Mouse (Mus musculus): Measurements from ENCODE around the gene Cntrl. TPM values are rescaled to one million over a fixed set of nuclear protein-coding genes. Genes with fewer than 3 reads are reported as not detected.
A peak's percentile ranks its signal among the peaks of the same experiment; 100 is the strongest.

The Cntrl gene
- polyA plus RNA-seq, 1 experiment from 2014 or later: 16.3 TPM

GRCm38 (mm10) chr2:35108712-35109111 is 580 bp upstream of the Cntrl start:
- H3K36me3 ChIP-seq (ENCODE audit: control insufficient read depth, insufficient read depth): no peaks in the 10 kb centered on the region
- peaks cover 10% of the 10 kb centered on the region; the same call in 1 of the 2 replicates for H3K4me1 ChIP-seq (replicated peaks; ENCODE audit: control insufficient read depth, insufficient read depth, low read length)
- 27% methylated on average over 3 of the region's 3 CpGs for WGBS
- peak overlapping the region; percentile 92 for H3K9ac ChIP-seq (replicated peaks; ENCODE audit: low read depth, low read length)
- peak; percentile 61 for ATAC-seq
- H3K4me3 ChIP-seq (replicated peaks; ENCODE audit: low read length): peak overlapping the region; percentile 97
- H3K4me2 ChIP-seq (ENCODE audit: low read length): peak overlapping the region; percentile 77
- H3K27ac ChIP-seq (ENCODE audit: low read length): peak overlapping the region; percentile 85
- no peaks in the 10 kb centered on the region for H3K27me3 ChIP-seq (replicated peaks; ENCODE audit: control insufficient read depth, insufficient read depth, low read length)
- H3K9me3 ChIP-seq (ENCODE audit: control insufficient read depth, low read length): no peaks in the 10 kb centered on the region

- under 1% methylated on average over 13 of the region's 13 CpGs for WGBS
- Histone ChIP-seq H3K27ac (ENCODE audit: low read length) (peak overlapping the region; percentile 85; the same call in 1 of the 2 replicates), H3K4me1 (replicated peaks; ENCODE audit: control insufficient read depth, insufficient read depth, low read length) (peaks cover 10% of the 10 kb centered on the region; the same call in 1 of the 2 replicates), H3K4me3 (replicated peaks; ENCODE audit: low read length) (peak overlapping the region; percentile 97), H3K9me3 (ENCODE audit: control insufficient read depth, low read length) (no peaks in the 10 kb centered on the region), H3K9ac (replicated peaks; ENCODE audit: low read depth, low read length) (peak overlapping the region; percentile 92), H3K36me3 (ENCODE audit: control insufficient read depth, insufficient read depth) (no peaks in the 10 kb centered on the region), H3K27me3 (replicated peaks; ENCODE audit: control insufficient read depth, insufficient read depth, low read length) (no peaks in the 10 kb centered on the region), H3K4me2 (ENCODE audit: low read length) (peak overlapping the region; percentile 77)
- no peak for ATAC-seq
Observed at GRCm38 (mm10) chr2:35109924-35110304, 622 bp downstream of the Cntrl start.

GRCm38 (mm10) chr2:35110521-35110920 is 1.2 kb downstream of the Cntrl start:
- Histone ChIP-seq H3K27ac (ENCODE audit: low read length) (no peak overlapping the region), H3K4me1 (replicated peaks; ENCODE audit: control insufficient read depth, insufficient read depth, low read length) (peaks cover 10% of the 10 kb centered on the region; the same call in 1 of the 2 replicates), H3K4me3 (replicated peaks; ENCODE audit: low read length) (no peak overlapping the region), H3K9me3 (ENCODE audit: control insufficient read depth, low read length) (no peaks in the 10 kb centered on the region), H3K36me3 (ENCODE audit: control insufficient read depth, insufficient read depth) (no peaks in the 10 kb centered on the region), H3K9ac (replicated peaks; ENCODE audit: low read depth, low read length) (no peak overlapping the region), H3K27me3 (replicated peaks; ENCODE audit: control insufficient read depth, insufficient read depth, low read length) (no peaks in the 10 kb centered on the region), H3K4me2 (ENCODE audit: low read length) (no peak overlapping the region)
- WGBS: 79% methylated on average over 2 of the region's 2 CpGs
- no peak for ATAC-seq

GRCm38 (mm10) chr2:35124716-35125115 is 15.4 kb downstream of the Cntrl start:
- 64% methylated on average over 7 of the region's 7 CpGs for WGBS
- ATAC-seq: no peak
- H3K4me3 ChIP-seq (replicated peaks; ENCODE audit: low read length): no peak overlapping the region

GRCm38 (mm10) chr2:35131491-35131890 is 22.2 kb downstream of the Cntrl start:
- peak overlapping the region; percentile 56; the same call in 1 of the 2 replicates for H3K4me2 ChIP-seq (ENCODE audit: low read length)
- H3K36me3 ChIP-seq (ENCODE audit: control insufficient read depth, insufficient read depth): peaks cover 2% of the 10 kb centered on the region; the same call in 1 of the 2 replicates
- H3K4me1 ChIP-seq (replicated peaks; ENCODE audit: control insufficient read depth, insufficient read depth, low read length): peaks cover 12% of the 10 kb centered on the region
- no peak overlapping the region for H3K9ac ChIP-seq (replicated peaks; ENCODE audit: low read depth, low read length)
- H3K4me3 ChIP-seq (replicated peaks; ENCODE audit: low read length): no peak overlapping the region
- ATAC-seq: 0 out of 2 replicates have a peak, but pooled peaks have one; percentile 26
- H3K9me3 ChIP-seq (ENCODE audit: control insufficient read depth, low read length): no peaks in the 10 kb centered on the region
- no peak overlapping the region for H3K27ac ChIP-seq (ENCODE audit: low read length)
- no peaks in the 10 kb centered on the region for H3K27me3 ChIP-seq (replicated peaks; ENCODE audit: control insufficient read depth, insufficient read depth, low read length)

More at GRCm38 (mm10) chr2:35124716-35125115, 15.4 kb downstream of the Cntrl start:
- Histone ChIP-seq H3K4me2 (ENCODE audit: low read length) (no peak overlapping the region), H3K9me3 (ENCODE audit: control insufficient read depth, low read length) (no peaks in the 10 kb centered on the region), H3K9ac (replicated peaks; ENCODE audit: low read depth, low read length) (no peak overlapping the region), H3K27ac (ENCODE audit: low read length) (no peak overlapping the region), H3K27me3 (replicated peaks; ENCODE audit: control insufficient read depth, insufficient read depth, low read length) (no peaks in the 10 kb centered on the region), H3K36me3 (ENCODE audit: control insufficient read depth, insufficient read depth) (peaks cover 6% of the 10 kb centered on the region), H3K4me1 (replicated peaks; ENCODE audit: control insufficient read depth, insufficient read depth, low read length) (no peaks in the 10 kb centered on the region)

GRCm38 (mm10) chr2:35131991-35132661 is 22.8 kb downstream of the Cntrl start:
- Histone ChIP-seq H3K4me3 (replicated peaks; ENCODE audit: low read length) (peak overlapping the region; percentile 51), H3K36me3 (ENCODE audit: control insufficient read depth, insufficient read depth) (peaks cover 2% of the 10 kb centered on the region; the same call in 1 of the 2 replicates), H3K4me2 (ENCODE audit: low read length) (peak overlapping the region; percentile 56), H3K27ac (ENCODE audit: low read length) (peak overlapping the region; percentile 52; the same call in 1 of the 2 replicates), H3K9ac (replicated peaks; ENCODE audit: low read depth, low read length) (peak overlapping the region; percentile 42; the same call in 1 of the 2 replicates), H3K27me3 (replicated peaks; ENCODE audit: control insufficient read depth, insufficient read depth, low read length) (no peaks in the 10 kb centered on the region), H3K9me3 (ENCODE audit: control insufficient read depth, low read length) (no peaks in the 10 kb centered on the region), H3K4me1 (replicated peaks; ENCODE audit: control insufficient read depth, insufficient read depth, low read length) (peaks cover 12% of the 10 kb centered on the region)
- WGBS: under 1% methylated on average over 21 of the region's 21 CpGs
- ATAC-seq: peak; percentile 100

GRCm38 (mm10) chr2:35132662-35133055 is 23.4 kb downstream of the Cntrl start:
- 6% methylated on average over 5 of the region's 5 CpGs for WGBS
- peaks cover 2% of the 10 kb centered on the region; the same call in 1 of the 2 replicates for H3K36me3 ChIP-seq (ENCODE audit: control insufficient read depth, insufficient read depth)
- no peaks in the 10 kb centered on the region for H3K9me3 ChIP-seq (ENCODE audit: control insufficient read depth, low read length)
- H3K4me1 ChIP-seq (replicated peaks; ENCODE audit: control insufficient read depth, insufficient read depth, low read length): peaks cover 12% of the 10 kb centered on the region
- H3K4me3 ChIP-seq (replicated peaks; ENCODE audit: low read length): peak overlapping the region; percentile 51
- H3K4me2 ChIP-seq (ENCODE audit: low read length): peak overlapping the region; percentile 56
- H3K27ac ChIP-seq (ENCODE audit: low read length): no peak overlapping the region
- no peaks in the 10 kb centered on the region for H3K27me3 ChIP-seq (replicated peaks; ENCODE audit: control insufficient read depth, insufficient read depth, low read length)
- ATAC-seq: no peak
- peak overlapping the region; percentile 42; the same call in 1 of the 2 replicates for H3K9ac ChIP-seq (replicated peaks; ENCODE audit: low read depth, low read length)

- no peaks in the 10 kb centered on the region for H3K9me3 ChIP-seq (ENCODE audit: control insufficient read depth, low read length)
- ATAC-seq: no peak
- no peak overlapping the region for H3K4me2 ChIP-seq (ENCODE audit: low read length)
- no peak overlapping the region for H3K4me3 ChIP-seq (replicated peaks; ENCODE audit: low read length)
- H3K4me1 ChIP-seq (replicated peaks; ENCODE audit: control insufficient read depth, insufficient read depth, low read length): peaks cover 12% of the 10 kb centered on the region
- H3K9ac ChIP-seq (replicated peaks; ENCODE audit: low read depth, low read length): no peak overlapping the region
- H3K36me3 ChIP-seq (ENCODE audit: control insufficient read depth, insufficient read depth): no peaks in the 10 kb centered on the region; the same call in 1 of the 2 replicates
- H3K27me3 ChIP-seq (replicated peaks; ENCODE audit: control insufficient read depth, insufficient read depth, low read length): no peaks in the 10 kb centered on the region
- H3K27ac ChIP-seq (ENCODE audit: low read length): no peak overlapping the region
- WGBS: 53% methylated on average over 5 of the region's 5 CpGs
Observed at GRCm38 (mm10) chr2:35133891-35134290, 24.6 kb downstream of the Cntrl start.

GRCm38 (mm10) chr2:35138576-35138975 is 29.3 kb downstream of the Cntrl start:
- Histone ChIP-seq H3K4me2 (ENCODE audit: low read length) (no peak overlapping the region), H3K4me3 (replicated peaks; ENCODE audit: low read length) (no peak overlapping the region), H3K36me3 (ENCODE audit: control insufficient read depth, insufficient read depth) (peaks cover 5% of the 10 kb centered on the region), H3K4me1 (replicated peaks; ENCODE audit: control insufficient read depth, insufficient read depth, low read length) (no peaks in the 10 kb centered on the region), H3K9ac (replicated peaks; ENCODE audit: low read depth, low read length) (no peak overlapping the region), H3K27me3 (replicated peaks; ENCODE audit: control insufficient read depth, insufficient read depth, low read length) (no peaks in the 10 kb centered on the region), H3K9me3 (ENCODE audit: control insufficient read depth, low read length) (no peaks in the 10 kb centered on the region), H3K27ac (ENCODE audit: low read length) (no peak overlapping the region)
- 92% methylated on average over 1 of the region's 1 CpGs for WGBS
- ATAC-seq: no peak

Measured in forebrain, embryonic 16.5 days (tissue).